Mouse (Mus musculus) E14TG2a.4 (cell line): ENCODE measurements around the gene Prdm13.

Source experiments
- H3K27me3 ChIP-seq: 2 replicates; pipeline ENCODE4 v1.6.1; 2014; ENCODE audit warnings: low read length, control low read depth; ENCODE audit not compliant: insufficient read depth
- H3K36me3 ChIP-seq: 2 replicates; pipeline ENCODE4 v1.6.1; 2014; ENCODE audit warnings: low read length, control low read depth; ENCODE audit not compliant: insufficient read depth
- H3K4me1 ChIP-seq: replicated peaks from 2 replicates; pipeline ENCODE4 v1.6.1; 2014; ENCODE audit warnings: low read depth, low read length, control low read depth
- H3K4me3 ChIP-seq: replicated peaks from 2 replicates; pipeline ENCODE4 v1.5.1; 2014; ENCODE audit warnings: mild to moderate bottlenecking, low read length
- H3K9me3 ChIP-seq: 2 replicates; pipeline ENCODE4 v1.6.1; 2014; ENCODE audit warnings: low read length, control low read depth
- CTCF ChIP-seq: conservative IDR thresholded peaks from 2 replicates; pipeline ENCODE4 v1.5.1; 2014; ENCODE audit warnings: low read length
- NANOG ChIP-seq: IDR thresholded peaks from 2 replicates; pipeline ENCODE4 v1.6.1; 2014; ENCODE audit warnings: borderline replicate concordance, low read length, mixed read lengths
- POU5F1 ChIP-seq: IDR thresholded peaks from 2 replicates; pipeline ENCODE4 v1.6.1; 2014; ENCODE audit warnings: low read length, borderline replicate concordance

The Prdm13 gene

GRCm38 (mm10) chr4:21689492-21689941, 3.8 kb upstream of the Prdm13 start:
- Histone ChIP-seq H3K4me3 (peak overlapping the region; percentile 78), H3K36me3 (no peaks in the 10 kb centered on the region), H3K4me1 (peaks cover 41% of the 10 kb centered on the region), H3K9me3 (no peaks in the 10 kb centered on the region), H3K27me3 (peaks cover 83% of the 10 kb centered on the region)
- no peak for TF ChIP-seq POU5F1
- no peak for TF ChIP-seq NANOG
- TF ChIP-seq CTCF, result no peak

GRCm38 (mm10) chr4:21688703-21689200, 3.0 kb upstream of the Prdm13 start:
- TF ChIP-seq POU5F1 (no peak), NANOG (no peak), CTCF (no peak)
- H3K4me1 ChIP-seq, result peaks cover 45% of the 10 kb centered on the region
- peaks cover 91% of the 10 kb centered on the region for H3K27me3 ChIP-seq
- H3K36me3 ChIP-seq, result no peaks in the 10 kb centered on the region
- no peaks in the 10 kb centered on the region for H3K9me3 ChIP-seq
- peak overlapping the region; percentile 78 for H3K4me3 ChIP-seq

GRCm38 (mm10) chr4:21687783-21688702, 2.3 kb upstream of the Prdm13 start:
- no peaks in the 10 kb centered on the region for H3K9me3 ChIP-seq
- H3K4me3 ChIP-seq, result peak overlapping the region; percentile 78
- TF ChIP-seq POU5F1 (no peak), NANOG (no peak), CTCF (no peak)
- H3K36me3 ChIP-seq, result no peaks in the 10 kb centered on the region
- H3K27me3 ChIP-seq, result peaks cover 96% of the 10 kb centered on the region
- peaks cover 45% of the 10 kb centered on the region for H3K4me1 ChIP-seq

- H3K27me3 ChIP-seq, result peaks cover 96% of the 10 kb centered on the region
- TF ChIP-seq CTCF (no peak), NANOG (no peak), POU5F1 (no peak)
- peaks cover 45% of the 10 kb centered on the region for H3K4me1 ChIP-seq
- H3K4me3 ChIP-seq, result no peak overlapping the region
- no peaks in the 10 kb centered on the region for H3K9me3 ChIP-seq
- no peaks in the 10 kb centered on the region for H3K36me3 ChIP-seq
These were observed 1.2 kb upstream of the Prdm13 start for GRCm38 (mm10) chr4:21686934-21687333.

GRCm38 (mm10) chr4:21686416-21686815, 653 bp upstream of the Prdm13 start:
- H3K27me3 ChIP-seq, result peaks cover 99% of the 10 kb centered on the region
- H3K9me3 ChIP-seq, result no peaks in the 10 kb centered on the region
- no peaks in the 10 kb centered on the region for H3K36me3 ChIP-seq
- peaks cover 45% of the 10 kb centered on the region for H3K4me1 ChIP-seq
- no peak overlapping the region for H3K4me3 ChIP-seq
- no peak for TF ChIP-seq CTCF
- TF ChIP-seq POU5F1, result no peak
- TF ChIP-seq NANOG, result no peak

GRCm38 (mm10) chr4:21684341-21684970, 1.3 kb downstream of the Prdm13 start:
- Histone ChIP-seq H3K4me1 (peaks cover 41% of the 10 kb centered on the region), H3K4me3 (no peak overlapping the region), H3K36me3 (no peaks in the 10 kb centered on the region), H3K9me3 (no peaks in the 10 kb centered on the region), H3K27me3 (peaks cover 99% of the 10 kb centered on the region)
- TF ChIP-seq POU5F1, result no peak
- no peak for TF ChIP-seq CTCF
- TF ChIP-seq NANOG, result no peak

- Histone ChIP-seq H3K4me1 (peaks cover 38% of the 10 kb centered on the region), H3K27me3 (peaks cover 92% of the 10 kb centered on the region)
These were observed 3.2 kb downstream of the Prdm13 start for GRCm38 (mm10) chr4:21682421-21683150.

GRCm38 (mm10) chr4:21680971-21681370, 4.8 kb downstream of the Prdm13 start:
- Histone ChIP-seq H3K27me3 (peaks cover 90% of the 10 kb centered on the region), H3K36me3 (no peaks in the 10 kb centered on the region), H3K4me3 (no peak overlapping the region), H3K9me3 (no peaks in the 10 kb centered on the region), H3K4me1 (peaks cover 28% of the 10 kb centered on the region)
- no peak for TF ChIP-seq CTCF
- no peak for TF ChIP-seq NANOG
- TF ChIP-seq POU5F1, result no peak

More at GRCm38 (mm10) chr4:21682421-21683150, 3.2 kb downstream of the Prdm13 start:
- TF ChIP-seq CTCF, result no peak
- TF ChIP-seq POU5F1, result no peak
- TF ChIP-seq NANOG, result no peak
- no peaks in the 10 kb centered on the region for H3K9me3 ChIP-seq
- no peak overlapping the region for H3K4me3 ChIP-seq
- H3K36me3 ChIP-seq, result no peaks in the 10 kb centered on the region
